Mouse (Mus musculus) heart, adult 18-20 months (tissue): ENCODE data around the gene Srrm2. TPM values are rescaled to one million over a fixed set of nuclear protein-coding genes. Genes with fewer than 3 reads are reported as not detected.

Experiments used
- DNase-seq, 2 experiments: peaks; one replicate each; pipeline ENCODE4 v3.0.0; 2021 to 2022; ENCODE audit warnings: mixed read lengths in 1 of 2
- microRNA-seq, 2 experiments: library from miRNA; unstranded; fragments of <30 nt; microRNA quantifications; one replicate each; pipeline ENCODE4 v1.2.0; 2022
- total RNA-seq, 2 experiments: library from RNA; stranded (reverse); gene quantifications; 2 replicates each; pipeline ENCODE4 v1.2.3; 2021

Srrm2 gene
- total RNA-seq, 2 experiments from 2014 or later = 125 to 153 TPM

DNA sequence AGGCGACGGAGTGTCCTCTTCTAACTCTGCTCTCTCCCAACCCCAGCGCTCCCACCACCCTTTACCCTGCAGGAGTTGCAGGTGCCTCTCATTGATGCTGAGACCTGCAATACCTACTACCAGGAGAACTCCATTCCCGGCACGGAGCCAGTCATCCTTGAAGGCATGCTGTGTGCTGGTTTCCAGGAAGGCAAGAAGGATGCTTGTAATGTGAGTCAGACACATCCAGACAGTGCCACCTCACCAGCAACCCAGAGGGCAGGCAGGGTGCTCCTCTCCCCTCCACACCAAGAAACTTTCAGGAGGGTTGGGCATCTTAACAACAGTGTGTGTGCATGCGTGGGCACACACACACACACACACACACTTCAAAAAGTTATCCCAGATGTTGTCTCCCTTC is 66.9 kb downstream of the Srrm2 start:
- DNase-seq = no peak

DNA sequence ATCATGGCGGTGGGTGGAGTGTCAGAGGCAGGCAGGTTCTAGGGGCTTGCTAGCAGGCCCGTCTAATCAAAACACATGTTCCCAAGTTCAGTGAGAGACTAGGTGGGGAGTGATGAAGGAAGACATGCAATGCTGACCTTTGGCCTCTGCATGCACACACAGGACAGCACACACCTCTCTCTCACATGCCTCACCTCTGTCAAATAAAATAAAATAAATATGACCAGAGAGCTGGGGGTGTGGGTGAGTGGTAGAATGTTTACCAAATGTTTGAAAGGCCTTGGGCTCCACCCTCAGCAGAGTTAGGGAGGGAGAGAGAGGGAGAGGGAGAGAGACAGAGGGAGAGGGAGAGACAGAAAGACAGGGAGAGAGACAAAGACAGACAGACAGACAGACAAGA is 67.6 kb downstream of the Srrm2 start:
- no peak for DNase-seq

DNA sequence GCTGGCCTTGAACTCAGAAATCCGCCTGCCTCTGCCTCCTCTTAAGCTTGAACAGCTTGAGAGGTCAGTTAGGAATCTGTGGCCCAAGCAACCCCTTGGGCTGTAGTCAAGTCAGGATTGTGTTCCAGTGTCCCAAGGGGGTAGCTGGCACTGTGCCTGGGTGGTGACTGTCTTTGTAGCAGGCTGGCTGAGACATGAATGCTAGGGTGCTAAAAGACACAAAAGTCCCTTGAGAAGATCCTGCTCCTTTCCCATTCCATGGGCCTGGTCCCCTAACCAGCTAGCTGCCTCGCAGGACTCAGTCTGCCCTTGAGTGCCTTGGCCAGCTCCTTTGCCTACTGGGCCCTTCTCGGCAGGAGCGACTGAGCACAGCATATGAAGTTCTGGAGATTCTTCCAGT is 72.6 kb downstream of the Srrm2 start:
- DNase-seq = no peak

DNA sequence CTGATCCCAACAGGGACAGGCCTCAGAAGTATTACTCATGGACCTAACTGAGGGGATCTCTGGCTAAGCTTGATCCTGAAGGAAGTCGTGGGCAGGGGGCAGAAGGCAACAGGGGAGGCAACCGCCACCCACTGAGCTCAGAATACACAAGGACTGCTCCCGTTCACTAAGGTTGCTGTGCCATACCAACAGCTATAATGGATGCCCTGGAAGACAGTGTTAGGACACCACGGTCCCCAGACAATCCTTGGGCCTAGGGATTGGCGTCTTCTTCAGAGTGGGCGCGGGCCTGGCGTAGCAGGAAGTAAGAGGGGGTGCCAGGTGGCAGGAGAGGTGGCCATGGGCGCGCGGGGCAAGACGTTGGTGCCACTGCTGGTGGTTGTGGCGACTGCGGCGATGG is 77.4 kb downstream of the Srrm2 start, which contains the start of gene Prss21:
TSS of gene Prss21 (plus strand) at position 301 of the 400 bp plus-strand sequence.
- no peak for DNase-seq

DNA sequence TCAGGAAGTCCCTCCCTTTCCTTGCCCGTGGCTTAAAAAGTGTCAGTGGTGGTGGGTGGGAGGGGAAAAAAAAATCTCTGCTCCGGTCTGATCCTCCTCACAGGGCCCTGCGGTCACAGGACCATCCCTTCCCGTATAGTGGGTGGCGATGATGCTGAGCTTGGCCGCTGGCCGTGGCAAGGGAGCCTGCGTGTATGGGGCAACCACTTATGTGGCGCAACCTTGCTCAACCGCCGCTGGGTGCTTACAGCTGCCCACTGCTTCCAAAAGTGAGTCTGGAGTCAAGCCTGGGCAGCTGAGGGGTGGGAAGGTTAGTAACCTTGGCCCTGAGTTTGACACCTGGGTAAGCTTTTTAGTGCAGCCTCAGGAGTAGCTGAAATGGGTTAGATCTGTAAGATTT is 78.2 kb downstream of the Srrm2 start:
- no peak for DNase-seq

Small RNA genes within 50 kb of the gene (microRNA-seq; reads per million reads assigned to microRNA genes)
- 1.6 to 1.9 reads per million in 2 experiments for gene Mir5125

Other genes starting within 250 kb of the Srrm2 start
- 1 to 10 TPM; 6.2 to 7.3 TPM for gene Zfp213, start 226.3 kb upstream of the Srrm2 start, total RNA-seq
- 1 to 10 TPM; 2.2 to 3.1 TPM for gene Zfp13, start 191.0 kb upstream of the Srrm2 start, total RNA-seq
- not detected for gene Zscan10, start 189.7 kb upstream of the Srrm2 start, total RNA-seq
- gene Mmp25, start 145.3 kb upstream of the Srrm2 start, total RNA-seq = under 1 TPM in 1 of 2 experiments, not detected in 1; 0.13 TPM
- not detected for gene Bicdl2, start 130.0 kb upstream of the Srrm2 start, total RNA-seq
- 100 to 1,000 TPM; 191 to 199 TPM for gene Hcfc1r1, start 116.9 kb upstream of the Srrm2 start, total RNA-seq
- 10 to 100 TPM; 11.0 to 11.2 TPM for gene Thoc6, start 116.7 kb upstream of the Srrm2 start, total RNA-seq
- gene Tnfrsf12a, start 113.1 kb upstream of the Srrm2 start, total RNA-seq = 10 to 100 TPM; 63.7 to 89.9 TPM
- gene Cldn6, start 111.3 kb upstream of the Srrm2 start, total RNA-seq = not detected
- not detected for gene Cldn9, start 106.5 kb upstream of the Srrm2 start, total RNA-seq
- not detected for gene 1520401A03Rik, start 67.7 kb upstream of the Srrm2 start, total RNA-seq
- 1 to 10 TPM; 1.1 to 1.4 TPM for gene Pkmyt1, start 64.2 kb upstream of the Srrm2 start, total RNA-seq
- 10 to 100 TPM; 22.9 to 29.2 TPM for gene Paqr4, start 49.7 kb upstream of the Srrm2 start, total RNA-seq
- gene Kremen2, start 44.7 kb upstream of the Srrm2 start, total RNA-seq = under 1 TPM; 0.15 to 0.18 TPM
- 10 to 100 TPM; 38.1 to 40.7 TPM for gene Flywch1, start 18.9 kb upstream of the Srrm2 start, total RNA-seq
- gene Flywch2, start 4.5 kb upstream of the Srrm2 start, total RNA-seq = under 1 TPM in 1 of 2 experiments, not detected in 1; 0.55 TPM
- 100 to 1,000 TPM; 357 to 360 TPM for gene Elob, start 38.6 kb downstream of the Srrm2 start, total RNA-seq
- not detected for gene Prss33, start 45.5 kb downstream of the Srrm2 start, total RNA-seq
- not detected for gene Prss32, start 53.3 kb downstream of the Srrm2 start, total RNA-seq
- not detected for gene Prss41, start 53.6 kb downstream of the Srrm2 start, total RNA-seq
- gene Prss21, start 77.5 kb downstream of the Srrm2 start, total RNA-seq = not detected
- not detected for gene Dcpp1, start 90.3 kb downstream of the Srrm2 start, total RNA-seq
- gene Dcpp2, start 90.3 kb downstream of the Srrm2 start, total RNA-seq = not detected
- gene Dcpp3, start 126.9 kb downstream of the Srrm2 start, total RNA-seq = not detected
- not detected for gene Sbp, start 151.1 kb downstream of the Srrm2 start, total RNA-seq
- gene Sbpl, start 164.7 kb downstream of the Srrm2 start, total RNA-seq = not detected
- gene Prss30, start 190.0 kb downstream of the Srrm2 start, total RNA-seq = not detected
- not detected for gene Prss22, start 207.6 kb downstream of the Srrm2 start, total RNA-seq
- gene Prss27, start 247.6 kb downstream of the Srrm2 start, total RNA-seq = not detected